Mouse (Mus musculus) midbrain, embryonic 15.5 days (tissue): ENCODE measurements around the gene Aldh3b2. TPM values are rescaled to one million over a fixed set of nuclear protein-coding genes. Genes with fewer than 3 reads are reported as not detected.
"Not testable (repeated sequence)": the region's sequence is repeated elsewhere in the genome, so short reads cannot be mapped to it uniquely, and the experiment has no call there.

Experiments used
- ATAC-seq: fragments of 200-750 bp; cut with Nextera tagmentation; replicated peaks from 2 replicates; pipeline ENCODE4 v1.8.0; 2017; ENCODE audit warnings: moderate TSS enrichment
- H3K27ac ChIP-seq: fragments of 300-500 bp; sonication (generic); 2 replicates; pipeline ENCODE4 v1.5.1; 2015; ENCODE audit warnings: mild to moderate bottlenecking, inconsistent platforms
- H3K27me3 ChIP-seq: fragments of 300-500 bp; sonication (generic); replicated peaks from 2 replicates; pipeline ENCODE4 v1.6.1; 2015; ENCODE audit warnings: inconsistent platforms
- H3K36me3 ChIP-seq: fragments of 300-500 bp; sonication (generic); replicated peaks from 2 replicates; pipeline ENCODE4 v1.6.1; 2015; ENCODE audit warnings: inconsistent platforms
- H3K4me1 ChIP-seq: fragments of 300-500 bp; sonication (generic); 2 replicates; pipeline ENCODE4 v1.6.1; 2015; ENCODE audit warnings: inconsistent platforms
- H3K4me2 ChIP-seq: fragments of 300-500 bp; sonication (generic); 2 replicates; pipeline ENCODE4 v1.6.1; 2015; ENCODE audit warnings: inconsistent platforms, mild to moderate bottlenecking, moderate library complexity
- H3K4me3 ChIP-seq: fragments of 300-500 bp; sonication (generic); 2 replicates; pipeline ENCODE4 v1.5.1; 2015; ENCODE audit warnings: mild to moderate bottlenecking, inconsistent platforms
- H3K9ac ChIP-seq: fragments of 300-500 bp; sonication (generic); 2 replicates; pipeline ENCODE4 v1.6.1; 2015; ENCODE audit warnings: mild to moderate bottlenecking, inconsistent platforms
- H3K9me3 ChIP-seq: fragments of 300-500 bp; sonication (generic); 2 replicates; pipeline ENCODE4 v1.6.1; 2016; ENCODE audit warnings: inconsistent platforms
- WGBS: fragments of 180-500 bp; shearing (Covaris S2); methylation state at CpG from one replicate; pipeline ENCODE4 v1.1.7; 2015; ENCODE audit warnings: mixed read lengths; 5-methylcytosine and 5-hydroxymethylcytosine counted together
- polyA plus RNA-seq: library from polyadenylated mRNA; unstranded; fragments of >200 nt; fragmentation: Nextera tagmentation; extraction: Ambion mirVana; gene quantifications from 2 replicates; pipeline ENCODE4 v1.2.1, GENCODE M21; 2015

Gene Aldh3b2
- polyA plus RNA-seq, 1 experiment from 2014 or later, result 0.67 TPM

DNA sequence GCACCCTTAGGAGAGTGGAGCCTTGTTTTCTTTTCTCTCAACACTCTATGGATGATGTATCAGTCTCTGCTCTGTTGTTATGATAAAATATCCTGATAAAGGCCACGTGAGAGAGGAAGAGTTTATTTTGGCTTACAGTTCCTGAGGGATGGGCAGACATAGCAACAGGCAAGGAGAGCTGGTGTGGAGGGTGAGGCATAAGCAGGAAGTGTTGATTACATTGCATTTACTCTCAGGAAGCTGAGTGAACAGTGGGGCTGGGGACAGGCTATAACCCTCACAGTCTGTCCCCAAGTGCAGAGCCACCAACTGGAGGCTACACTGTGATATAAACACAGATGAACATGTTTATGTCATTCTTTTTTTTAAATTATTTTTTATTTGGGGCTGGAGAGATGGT is 20.0 kb upstream of the Aldh3b2 start:
- Histone ChIP-seq H3K9me3 (no peaks in the 10 kb centered on the region), H3K4me3 (no peak overlapping the region), H3K36me3 (no peaks in the 10 kb centered on the region), H3K4me1 (no peaks in the 10 kb centered on the region), H3K27ac (no peak overlapping the region), H3K27me3 (no peaks in the 10 kb centered on the region), H3K4me2 (no peak overlapping the region), H3K9ac (no peak overlapping the region)
- no peak for ATAC-seq
- 36% methylated on average over 1 of the region's 1 CpGs for WGBS

DNA sequence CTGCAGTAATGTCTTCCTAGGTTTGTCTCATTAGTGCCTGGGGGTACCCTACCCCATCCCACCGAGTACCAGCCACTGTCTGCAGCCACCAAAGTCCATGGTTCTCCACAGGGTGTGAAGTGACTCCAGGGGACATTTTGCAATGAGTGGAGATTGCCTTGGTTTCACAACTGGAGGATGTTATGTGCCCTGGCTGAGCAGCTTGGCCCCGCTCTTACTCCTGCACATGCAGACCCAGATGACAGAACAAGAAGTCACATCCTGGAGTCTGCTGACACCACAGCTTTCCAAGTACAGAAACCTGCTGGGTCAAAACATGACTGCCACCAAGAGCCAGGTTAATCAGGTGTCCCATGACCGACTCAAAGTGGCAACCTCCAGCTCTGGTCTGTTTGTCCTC is 17.1 kb upstream of the Aldh3b2 start:
- no peak for ATAC-seq
- no peaks in the 10 kb centered on the region for H3K27me3 ChIP-seq
- no peak overlapping the region for H3K4me2 ChIP-seq
- no peak overlapping the region for H3K4me3 ChIP-seq
- H3K27ac ChIP-seq, result no peak overlapping the region
- H3K4me1 ChIP-seq, result no peaks in the 10 kb centered on the region
- 81% methylated on average over 3 of the region's 3 CpGs for WGBS
- no peak overlapping the region for H3K9ac ChIP-seq
- H3K9me3 ChIP-seq, result no peaks in the 10 kb centered on the region
- no peaks in the 10 kb centered on the region for H3K36me3 ChIP-seq

DNA sequence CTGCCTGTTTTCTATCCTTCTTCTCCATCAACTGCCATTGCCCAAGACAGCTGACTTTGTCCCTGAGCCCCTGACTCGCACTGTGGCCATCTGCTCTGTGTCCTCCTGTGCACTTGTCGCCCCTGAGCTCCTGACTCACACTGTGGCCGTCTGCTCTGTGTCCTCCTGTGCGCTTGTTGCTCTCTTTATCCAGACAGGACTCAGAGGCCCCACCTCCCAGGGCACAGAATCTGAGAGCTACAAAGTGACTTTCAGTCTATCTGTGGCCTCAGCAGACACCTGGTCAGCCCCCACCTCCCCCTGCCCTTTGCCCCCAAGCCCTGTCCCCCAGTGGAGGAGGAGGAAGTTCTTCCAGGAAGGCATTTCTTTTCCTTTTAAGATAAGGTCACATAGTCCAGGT is 16.3 kb upstream of the Aldh3b2 start:
- Histone ChIP-seq H3K9ac (no peak overlapping the region), H3K27ac (no peak overlapping the region), H3K4me3 (no peak overlapping the region), H3K36me3 (no peaks in the 10 kb centered on the region), H3K4me2 (no peak overlapping the region), H3K4me1 (no peaks in the 10 kb centered on the region), H3K27me3 (no peaks in the 10 kb centered on the region), H3K9me3 (no peaks in the 10 kb centered on the region)
- 58% methylated on average over 4 of the region's 4 CpGs for WGBS
- ATAC-seq, result no peak

- ATAC-seq, H3K9me3 ChIP-seq, H3K36me3 ChIP-seq, H3K4me1 ChIP-seq, H3K27ac ChIP-seq, H3K27me3 ChIP-seq, H3K4me3 ChIP-seq, H3K4me2 ChIP-seq, H3K9ac ChIP-seq: not testable (repeated sequence)
- WGBS, result 74% methylated on average over 5 of the region's 5 CpGs
Measured at GRCm38 (mm10) chr19:3957296-3958036, 14.7 kb upstream of the Aldh3b2 start.

DNA sequence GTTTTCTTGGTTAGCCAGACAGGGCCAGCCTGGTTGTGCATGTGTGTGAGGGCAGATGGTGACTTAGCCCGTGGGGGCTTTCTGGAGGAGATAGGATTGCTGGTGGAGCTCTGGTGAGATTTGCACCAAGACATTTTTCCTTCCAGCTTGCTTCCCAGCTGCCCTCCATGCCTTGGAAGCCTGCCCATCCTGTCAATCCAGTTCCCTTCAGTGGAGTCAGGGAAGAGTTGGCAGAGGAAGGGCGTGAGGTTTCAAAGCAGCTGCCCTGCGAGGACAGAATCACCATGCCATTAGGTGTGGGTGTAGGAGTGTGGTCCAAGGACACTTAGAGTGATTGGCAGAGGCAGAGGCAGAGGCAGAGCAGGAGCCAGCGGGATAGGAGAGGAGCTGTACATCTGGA is 13.7 kb upstream of the Aldh3b2 start, which contains the start of gene Aldh3b3:
Aldh3b3 (plus strand) TSS at position 176 of the 400 bp plus-strand sequence.
- ATAC-seq, result no peak
- H3K27me3 ChIP-seq, result no peaks in the 10 kb centered on the region
- H3K27ac ChIP-seq, result no peak within 1 kb of the TSS
- no peaks in the 10 kb centered on the region for H3K9me3 ChIP-seq
- no peak within 1 kb of the TSS for H3K4me2 ChIP-seq
- 81% methylated on average over 4 of the region's 4 CpGs for WGBS
- H3K36me3 ChIP-seq, result no peaks in the 10 kb centered on the region
- no peak within 1 kb of the TSS for H3K4me3 ChIP-seq
- no peaks in the 10 kb centered on the region for H3K4me1 ChIP-seq
- no peak within 1 kb of the TSS for H3K9ac ChIP-seq

DNA sequence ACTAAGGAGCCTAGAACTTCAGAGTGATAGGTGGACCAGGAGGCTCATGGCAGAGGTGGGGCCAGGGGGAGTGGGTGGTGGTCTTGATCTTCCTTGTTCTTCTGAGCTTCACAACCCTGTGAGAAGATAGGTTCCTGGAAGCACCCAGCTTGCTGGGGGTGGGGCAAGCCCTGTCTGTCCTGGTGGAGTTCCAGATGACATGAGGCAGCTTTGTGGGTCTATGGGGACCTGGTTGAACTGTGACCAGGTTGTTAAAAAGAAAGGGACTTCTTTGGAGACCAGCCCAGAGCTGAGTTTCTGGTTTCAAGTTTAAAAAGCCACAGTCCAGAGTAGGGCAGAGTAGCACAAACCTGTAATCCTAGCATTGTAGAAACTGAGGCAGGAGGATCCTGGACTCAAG is 13.1 kb upstream of the Aldh3b2 start:
- Histone ChIP-seq H3K27me3 (no peaks in the 10 kb centered on the region), H3K27ac (no peak overlapping the region), H3K4me2 (no peak overlapping the region), H3K9me3 (no peaks in the 10 kb centered on the region), H3K36me3 (no peaks in the 10 kb centered on the region), H3K4me1 (no peaks in the 10 kb centered on the region), H3K4me3 (no peak overlapping the region), H3K9ac (no peak overlapping the region)
- no peak for ATAC-seq

- Histone ChIP-seq H3K36me3 (no peaks in the 10 kb centered on the region), H3K4me3 (no peak overlapping the region), H3K27ac (no peak overlapping the region), H3K27me3 (no peaks in the 10 kb centered on the region), H3K4me2 (no peak overlapping the region), H3K4me1 (no peaks in the 10 kb centered on the region), H3K9ac (no peak overlapping the region), H3K9me3 (no peaks in the 10 kb centered on the region)
- ATAC-seq, result no peak
- WGBS, result 85% methylated on average over 5 of the region's 5 CpGs
Measured at GRCm38 (mm10) chr19:3960211-3960610, 11.9 kb upstream of the Aldh3b2 start.

GRCm38 (mm10) chr19:3961805-3962204 is 10.3 kb upstream of the Aldh3b2 start:
- not testable (repeated sequence) for H3K9ac ChIP-seq, H3K27ac ChIP-seq, H3K4me3 ChIP-seq, ATAC-seq, H3K27me3 ChIP-seq, H3K4me1 ChIP-seq, H3K36me3 ChIP-seq, H3K9me3 ChIP-seq, H3K4me2 ChIP-seq
- 74% methylated on average over 6 of the region's 6 CpGs for WGBS

GRCm38 (mm10) chr19:3962469-3962868 is 9.7 kb upstream of the Aldh3b2 start:
- Histone ChIP-seq H3K36me3 (no peaks in the 10 kb centered on the region), H3K4me3 (no peak overlapping the region), H3K4me1 (no peaks in the 10 kb centered on the region), H3K9me3 (no peaks in the 10 kb centered on the region), H3K9ac (no peak overlapping the region), H3K4me2 (no peak overlapping the region), H3K27ac (no peak overlapping the region), H3K27me3 (no peaks in the 10 kb centered on the region)
- WGBS, result 8% methylated on average over 2 of the region's 2 CpGs
- ATAC-seq, result no peak

GRCm38 (mm10) chr19:3964030-3964429 is 8.1 kb upstream of the Aldh3b2 start:
- Histone ChIP-seq H3K9me3 (no peaks in the 10 kb centered on the region), H3K9ac (no peak overlapping the region), H3K4me1 (no peaks in the 10 kb centered on the region), H3K36me3 (no peaks in the 10 kb centered on the region), H3K27ac (no peak overlapping the region), H3K4me2 (no peak overlapping the region), H3K27me3 (no peaks in the 10 kb centered on the region), H3K4me3 (no peak overlapping the region)
- WGBS, result 77% methylated on average over 4 of the region's 4 CpGs
- ATAC-seq, result no peak

DNA sequence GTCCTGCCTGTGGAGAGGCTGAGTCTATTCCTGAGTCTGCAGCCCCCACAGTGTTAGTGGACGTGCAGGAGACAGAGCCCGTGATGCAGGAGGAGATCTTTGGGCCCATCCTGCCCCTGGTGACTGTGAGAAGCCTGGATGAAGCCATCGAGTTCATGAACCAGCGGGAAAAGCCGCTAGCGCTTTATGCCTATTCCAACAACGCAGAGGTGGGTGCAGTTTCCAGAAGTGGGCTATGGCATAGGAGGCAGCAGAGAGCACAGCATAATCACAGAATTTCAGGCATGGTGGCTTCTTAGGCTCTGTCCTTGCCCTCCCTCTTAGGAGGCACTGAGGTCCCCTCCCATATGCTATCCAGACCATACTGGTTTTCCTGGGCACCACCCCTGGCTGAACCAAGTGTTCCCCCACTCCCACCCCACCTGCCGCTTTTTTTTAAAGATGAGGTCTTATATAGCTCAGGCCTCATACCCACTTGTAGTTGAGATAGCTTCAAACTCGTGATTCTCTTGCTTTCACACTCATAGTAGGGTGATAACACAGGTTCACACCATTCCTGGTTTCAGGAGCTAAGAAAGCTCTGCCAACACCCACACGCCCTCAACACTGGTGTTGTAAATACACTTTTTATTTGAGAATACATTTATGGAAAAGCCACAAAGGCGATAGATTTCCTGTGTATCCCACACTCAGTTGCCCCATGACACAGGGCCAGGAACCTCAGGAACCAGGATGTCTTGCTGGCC is 5.6 kb upstream of the Aldh3b2 start:
- 68% methylated on average over 11 of the region's 11 CpGs for WGBS
- no peak overlapping the region for H3K27ac ChIP-seq

DNA sequence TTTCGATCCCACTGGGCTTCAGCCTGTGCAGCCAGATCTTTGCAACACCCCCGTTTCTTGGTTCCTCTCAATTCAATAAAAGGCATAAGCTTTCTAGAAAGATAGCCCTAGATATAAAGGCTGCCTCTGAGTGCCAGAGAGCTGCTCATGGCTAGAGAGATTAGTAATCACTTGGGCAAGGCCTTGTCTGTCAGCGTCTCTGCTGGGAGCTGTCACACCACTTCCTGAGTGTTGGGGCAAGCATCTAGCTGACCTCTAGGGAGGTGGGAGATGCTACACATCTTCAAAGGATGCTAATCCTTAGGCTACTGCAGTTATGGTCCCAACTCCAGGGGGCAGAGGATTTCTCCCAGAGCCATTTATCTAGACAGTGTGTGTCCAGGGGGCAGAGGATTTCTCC is 4.9 kb upstream of the Aldh3b2 start:
- Histone ChIP-seq H3K4me2 (no peak overlapping the region), H3K9me3 (no peaks in the 10 kb centered on the region), H3K27me3 (no peaks in the 10 kb centered on the region), H3K27ac (no peak overlapping the region), H3K36me3 (no peaks in the 10 kb centered on the region), H3K9ac (no peak overlapping the region), H3K4me3 (no peak overlapping the region), H3K4me1 (no peaks in the 10 kb centered on the region)
- ATAC-seq, result no peak
- WGBS, result 61% methylated on average over 3 of the region's 3 CpGs

More for the DNA sequence above, 5.6 kb upstream of the Aldh3b2 start:
- Histone ChIP-seq H3K4me2 (no peak overlapping the region), H3K4me3 (no peak overlapping the region), H3K9ac (no peak overlapping the region), H3K27me3 (no peaks in the 10 kb centered on the region), H3K36me3 (no peaks in the 10 kb centered on the region), H3K4me1 (no peaks in the 10 kb centered on the region), H3K9me3 (no peaks in the 10 kb centered on the region)
- ATAC-seq, result no peak

- H3K4me2 ChIP-seq, H3K27ac ChIP-seq, ATAC-seq, H3K4me1 ChIP-seq, H3K9me3 ChIP-seq, H3K36me3 ChIP-seq, H3K4me3 ChIP-seq, H3K27me3 ChIP-seq, H3K9ac ChIP-seq: not testable (repeated sequence)
- 77% methylated on average over 6 of the region's 6 CpGs for WGBS
Measured at GRCm38 (mm10) chr19:3974608-3975007, 2.5 kb downstream of the Aldh3b2 start.
